Mouse (Mus musculus) telencephalon, adult 2 months (tissue): ENCODE data around the gene Lrtm2.
"Not testable (repeated sequence)": the region's sequence is repeated elsewhere in the genome, so short reads cannot be mapped to it uniquely, and the experiment has no call there.

Experiments used
- DNase-seq: peaks from one replicate; pipeline ENCODE4 v3.0.0-alpha.2; 2011; ENCODE audit warnings: low read depth, low spot score

Gene Lrtm2

GRCm38 (mm10) chr6:119330506-119330905, at the start of gene Lrtm2:
Gene Lrtm2 (minus strand): TSS chr6:119330766.
- no peak for DNase-seq

GRCm38 (mm10) chr6:119378631-119379030, 48.1 kb upstream of the Lrtm2 start:
- DNase-seq, result no peak

GRCm38 (mm10) chr6:119377613-119378012, 47.0 kb upstream of the Lrtm2 start:
- DNase-seq, result no peak

- no peak for DNase-seq
These were observed 44.5 kb upstream of the Lrtm2 start for GRCm38 (mm10) chr6:119375035-119375434.

- DNase-seq, result no peak
These were observed 42.6 kb upstream of the Lrtm2 start for GRCm38 (mm10) chr6:119373000-119373705.

GRCm38 (mm10) chr6:119372237-119372636, 41.7 kb upstream of the Lrtm2 start:
- DNase-seq, result no peak

- no peak for DNase-seq
These were observed 41.1 kb upstream of the Lrtm2 start for GRCm38 (mm10) chr6:119371624-119372023.

- DNase-seq, result no peak
These were observed 36.8 kb upstream of the Lrtm2 start for GRCm38 (mm10) chr6:119367382-119367781.

- not testable (repeated sequence) for DNase-seq
These were observed 36.2 kb upstream of the Lrtm2 start for GRCm38 (mm10) chr6:119366800-119367199.

GRCm38 (mm10) chr6:119363593-119363992, 33.0 kb upstream of the Lrtm2 start:
- DNase-seq, result no peak

GRCm38 (mm10) chr6:119360925-119361702, 30.5 kb upstream of the Lrtm2 start:
- DNase-seq, result no peak

- DNase-seq, result not testable (repeated sequence)
These were observed 29.7 kb upstream of the Lrtm2 start for GRCm38 (mm10) chr6:119360250-119360649.

GRCm38 (mm10) chr6:119358020-119358571, 27.5 kb upstream of the Lrtm2 start:
- no peak for DNase-seq

- no peak for DNase-seq
These were observed 21.9 kb upstream of the Lrtm2 start for GRCm38 (mm10) chr6:119352501-119352900.

- DNase-seq, result no peak
These were observed 21.1 kb upstream of the Lrtm2 start for GRCm38 (mm10) chr6:119351656-119352055.

- DNase-seq, result no peak
These were observed 20.2 kb upstream of the Lrtm2 start for GRCm38 (mm10) chr6:119350703-119351198.

GRCm38 (mm10) chr6:119348234-119348633, 17.7 kb upstream of the Lrtm2 start:
- no peak for DNase-seq

- DNase-seq, result no peak
These were observed 17.2 kb upstream of the Lrtm2 start for GRCm38 (mm10) chr6:119347813-119348212.

GRCm38 (mm10) chr6:119346257-119346656, 15.7 kb upstream of the Lrtm2 start:
- no peak for DNase-seq

GRCm38 (mm10) chr6:119341409-119341808, 10.8 kb upstream of the Lrtm2 start:
- no peak for DNase-seq

- no peak for DNase-seq
These were observed 7.8 kb upstream of the Lrtm2 start for GRCm38 (mm10) chr6:119338121-119338912.

GRCm38 (mm10) chr6:119337287-119337686, 6.7 kb upstream of the Lrtm2 start:
- no peak for DNase-seq
